Mouse (Mus musculus) liver, embryonic 14.5 days (tissue): ENCODE results near the gene C1qtnf6. TPM values are rescaled to one million over a fixed set of nuclear protein-coding genes. Genes with fewer than 3 reads are reported as not detected.

Source experiments
- ATAC-seq: fragments of 200-750 bp; cut with Nextera tagmentation; 2 replicates; pipeline ENCODE4 v1.8.0; 2017; ENCODE audit warnings: moderate number of reproducible peaks, mild to moderate bottlenecking, moderate library complexity; ENCODE audit not compliant: insufficient read depth
- DNase-seq, 3 experiments: peaks; one replicate each; pipeline ENCODE4 v3.0.0-alpha.2; 2012 to 2013; ENCODE audit warnings: low read depth in 3 of 3, low spot score in 3 of 3
- H3K27ac ChIP-seq: fragments of 300-500 bp; sonication (generic); 2 replicates; pipeline ENCODE4 v1.5.1; 2014; ENCODE audit warnings: moderate library complexity, mild to moderate bottlenecking, control low read depth, inconsistent platforms
- H3K27me3 ChIP-seq: fragments of 300-500 bp; sonication (generic); 2 replicates; pipeline ENCODE4 v1.6.1; 2014; ENCODE audit warnings: mild to moderate bottlenecking, low read length, moderate library complexity; ENCODE audit not compliant: control insufficient read depth, insufficient read depth
- H3K36me3 ChIP-seq: fragments of 300-500 bp; sonication (generic); replicated peaks from 2 replicates; pipeline ENCODE4 v1.6.1; 2014; ENCODE audit warnings: low read depth; ENCODE audit not compliant: control insufficient read depth, insufficient read depth
- H3K4me1 ChIP-seq, 2 experiments: fragments of 200-500 bp in 1 of 2; fragments of 300-500 bp in 1 of 2; sonication (generic) in 1 of 2; replicated peaks; 2 replicates each; pipeline ENCODE4 v1.6.1; 2012 to 2014; ENCODE audit warnings: antibody characterized with exemption in 1 of 2, inconsistent platforms in 1 of 2, low read length in 1 of 2; ENCODE audit not compliant: control insufficient read depth in 2 of 2, insufficient read depth in 2 of 2
- H3K4me2 ChIP-seq: fragments of 300-500 bp; sonication (generic); 2 replicates; pipeline ENCODE4 v1.6.1; 2014; ENCODE audit warnings: low read depth, mild to moderate bottlenecking, control low read depth, moderate library complexity
- H3K4me3 ChIP-seq, 2 experiments: fragments of 200-500 bp in 1 of 2; fragments of 300-500 bp in 1 of 2; sonication (generic) in 1 of 2; 2 replicates each; pipeline ENCODE4 v1.5.1; 2012 to 2014; ENCODE audit warnings: low read depth in 2 of 2, low read length in 2 of 2, mild to moderate bottlenecking in 2 of 2, control low read depth in 1 of 2, inconsistent platforms in 1 of 2, moderate library complexity in 1 of 2; ENCODE audit not compliant: insufficient read depth in 1 of 2
- H3K9ac ChIP-seq: fragments of 300-500 bp; sonication (generic); replicated peaks from 2 replicates; pipeline ENCODE4 v1.6.1; 2014; ENCODE audit warnings: mild to moderate bottlenecking, control low read depth, moderate library complexity
- H3K9me3 ChIP-seq: fragments of 300-500 bp; sonication (generic); 2 replicates; pipeline ENCODE4 v1.6.1; 2016; ENCODE audit warnings: low read length, mixed read lengths; ENCODE audit not compliant: control insufficient read depth
- CTCF ChIP-seq: IDR thresholded peaks from 2 replicates; pipeline ENCODE4 v1.5.1; 2016; ENCODE audit warnings: antibody characterized with exemption, low read depth, control low read depth
- EP300 ChIP-seq: IDR thresholded peaks from 2 replicates; pipeline ENCODE4 v1.6.1; 2016; ENCODE audit warnings: antibody characterized with exemption, low read depth
- WGBS: fragments of 180-500 bp; shearing (Covaris S2); extraction: QIAGEN DNeasy Blood & Tissue Kit; methylation state at CpG from one replicate; pipeline ENCODE4 v1.1.7; 2014; ENCODE audit not compliant: insufficient replicate concordance; 5-methylcytosine and 5-hydroxymethylcytosine counted together
- polyA plus RNA-seq, 2 experiments: library from polyadenylated mRNA; depleted of rRNA in 1 of 2; stranded (reverse) in 1 of 2; unstranded in 1 of 2; fragments of >200 nt; fragmentation: Nextera tagmentation in 1 of 2; extraction: Ambion mirVana in 1 of 2; gene quantifications; 2 replicates each; pipeline versions ENCODE4 v1.2.1 to v1.2.3; 2012 to 2014

Gene C1qtnf6
- polyA plus RNA-seq (2012; rRNA removed) (4.1 and 4.6 TPM in 2 replicates), polyA plus RNA-seq (2014; fragmentation: Nextera tagmentation; extraction: Ambion mirVana) (4.7 and 5.0 TPM in 2 replicates)

GRCm38 (mm10) chr15:78530671-78531450 lies at the start of gene C1qtnf6:
C1qtnf6 (minus strand) TSS chr15:78531416.
- Histone ChIP-seq H3K27me3 (no peaks in the 10 kb centered on the region; the same call in 1 of the 2 replicates), H3K4me3 (peak within 1 kb of the TSS in 1 of 2 experiments; percentile 31; a peak in 1 of 4 replicates), H3K27ac (no peak within 1 kb of the TSS), H3K9me3 (no peaks in the 10 kb centered on the region), H3K4me2 (peak within 1 kb of the TSS; percentile 21), H3K36me3 (no peaks in the 10 kb centered on the region), H3K9ac (no peak within 1 kb of the TSS), H3K4me1 (peaks cover 0 to 8% of the 10 kb centered on the region in 2 experiments; a peak in 2 of 4 replicates)
- TF ChIP-seq EP300 (no peak), CTCF (no peak)
- 67% methylated on average over 17 of the region's 17 CpGs for WGBS
- no peak for DNase-seq
- ATAC-seq: no peak

GRCm38 (mm10) chr15:78576284-78576810 lies 45.1 kb upstream of the C1qtnf6 start:
- H3K4me1 ChIP-seq: peaks cover 21 to 32% of the 10 kb centered on the region in 2 experiments

GRCm38 (mm10) chr15:78572658-78573397 lies 41.6 kb upstream of the C1qtnf6 start, which contains the start of gene Rac2:
Rac2 (minus strand) TSS chr15:78572783.
- H3K4me2 ChIP-seq: peak within 1 kb of the TSS; percentile 83
- H3K27ac ChIP-seq: peak within 1 kb of the TSS; percentile 84

More at GRCm38 (mm10) chr15:78576284-78576810, 45.1 kb upstream of the C1qtnf6 start:
- Histone ChIP-seq H3K9me3 (no peaks in the 10 kb centered on the region), H3K4me2 (no peak overlapping the region), H3K9ac (no peak overlapping the region), H3K27me3 (no peaks in the 10 kb centered on the region), H3K4me3 (no peak overlapping the region), H3K27ac (no peak overlapping the region), H3K36me3 (no peaks in the 10 kb centered on the region)
- 67% methylated on average over 4 of the region's 4 CpGs for whole genome bisulfite sequencing
- ATAC-seq (no peak), DNase-seq (no peak)
- TF ChIP-seq CTCF (no peak), EP300 (no peak)

GRCm38 (mm10) chr15:78572270-78572600 lies 41.0 kb upstream of the C1qtnf6 start:
- Histone ChIP-seq H3K27me3 (no peaks in the 10 kb centered on the region), H3K36me3 (peaks cover 9% of the 10 kb centered on the region; the same call in 1 of the 2 replicates), H3K9ac (peak overlapping the region; percentile 81), H3K4me3 (peak overlapping the region; percentile 64 to 69), H3K4me2 (peak overlapping the region; percentile 83), H3K27ac (peak overlapping the region; percentile 84), H3K9me3 (no peaks in the 10 kb centered on the region), H3K4me1 (peaks cover 19 to 29% of the 10 kb centered on the region in 2 experiments)
- DNase-seq (no peak), ATAC-seq (peak; percentile 59)
- WGBS: 12% methylated on average over 5 of the region's 5 CpGs
- TF ChIP-seq CTCF (no peak), EP300 (no peak)

More at GRCm38 (mm10) chr15:78572658-78573397, 41.6 kb upstream of the C1qtnf6 start, which contains the start of gene Rac2:
- TF ChIP-seq CTCF: no peak
- no peak for TF ChIP-seq EP300
- peaks cover 9% of the 10 kb centered on the region; the same call in 1 of the 2 replicates for H3K36me3 ChIP-seq
- ATAC-seq (peak; percentile 61), DNase-seq (no peak)
- peak within 1 kb of the TSS; percentile 64 to 69 for H3K4me3 ChIP-seq
- 13% methylated on average over 8 of the region's 8 CpGs for WGBS
- H3K9me3 ChIP-seq: no peaks in the 10 kb centered on the region
- H3K9ac ChIP-seq: peak within 1 kb of the TSS; percentile 81
- H3K4me1 ChIP-seq: peaks cover 19 to 29% of the 10 kb centered on the region in 2 experiments
- H3K27me3 ChIP-seq: no peaks in the 10 kb centered on the region
